Mouse (Mus musculus): Measurements from ENCODE around the gene Psg27. TPM values are rescaled to one million over a fixed set of nuclear protein-coding genes. Genes with fewer than 3 reads are reported as not detected.
"Not testable (repeated sequence)": the region's sequence is repeated elsewhere in the genome, so short reads cannot be mapped to it uniquely, and the experiment has no call there.

Psg27 gene
- not detected in 2 replicates for polyA plus RNA-seq (2016; fragmentation: Nextera tagmentation; extraction: Ambion mirVana)

- Histone ChIP-seq H3K4me2 (no peak within 1 kb of the TSS), H3K9ac (no peak within 1 kb of the TSS), H3K27me3 (replicated peaks) (no peaks in the 10 kb centered on the region), H3K27ac (no peak within 1 kb of the TSS), H3K4me1 (no peaks in the 10 kb centered on the region), H3K9me3 (replicated peaks) (no peaks in the 10 kb centered on the region), H3K4me3 (no peak within 1 kb of the TSS), H3K36me3 (no peaks in the 10 kb centered on the region)
- ATAC-seq: no peak
- 68% methylated on average over 3 of the region's 3 CpGs for WGBS (ENCODE audit: insufficient replicate concordance)
Observed at GRCm38 (mm10) chr7:18567205-18567604, at the start of gene Psg27. Psg27 (minus strand) TSS chr7:18567305.

- H3K27me3 ChIP-seq (replicated peaks); H3K4me2 ChIP-seq; H3K27ac ChIP-seq; ATAC-seq; H3K9ac ChIP-seq; H3K4me3 ChIP-seq; H3K36me3 ChIP-seq; H3K9me3 ChIP-seq (replicated peaks); H3K4me1 ChIP-seq: not testable (repeated sequence)
- WGBS (ENCODE audit: insufficient replicate concordance): 45% methylated on average over 2 of the region's 2 CpGs
Observed at GRCm38 (mm10) chr7:18616401-18616800, 49.3 kb upstream of the Psg27 start, which contains the start of gene Psg23. Psg23 (minus strand) TSS chr7:18616501.

GRCm38 (mm10) chr7:18559850-18560249 is 7.3 kb downstream of the Psg27 start:
- no peak for ATAC-seq
- no peaks in the 10 kb centered on the region for H3K27me3 ChIP-seq (replicated peaks)
- H3K27ac ChIP-seq: no peak overlapping the region
- no peaks in the 10 kb centered on the region for H3K4me1 ChIP-seq
- H3K36me3 ChIP-seq: no peaks in the 10 kb centered on the region
- H3K9me3 ChIP-seq (replicated peaks): 0 out of 2 replicates have a peak, but pooled peaks cover 4% of the 10 kb centered on the region
- no peak overlapping the region for H3K4me3 ChIP-seq
- H3K9ac ChIP-seq: no peak overlapping the region
- no peak overlapping the region for H3K4me2 ChIP-seq

GRCm38 (mm10) chr7:18555751-18556150 is 11.4 kb downstream of the Psg27 start:
- not testable (repeated sequence) for H3K4me1 ChIP-seq; H3K9me3 ChIP-seq (replicated peaks); ATAC-seq; H3K27ac ChIP-seq; H3K27me3 ChIP-seq (replicated peaks); H3K36me3 ChIP-seq; H3K9ac ChIP-seq; H3K4me3 ChIP-seq; H3K4me2 ChIP-seq
- 53% methylated on average over 3 of the region's 3 CpGs for WGBS (ENCODE audit: insufficient replicate concordance)

GRCm38 (mm10) chr7:18533420-18533819 is 33.7 kb downstream of the Psg27 start:
- WGBS (ENCODE audit: insufficient replicate concordance): 42% methylated on average over 3 of the region's 3 CpGs
- ATAC-seq: no peak

GRCm38 (mm10) chr7:18532169-18532568 is 34.9 kb downstream of the Psg27 start, which contains the start of gene Psg25:
Psg25 (minus strand) TSS chr7:18532269.
- no peak within 1 kb of the TSS for H3K27ac ChIP-seq
- no peaks in the 10 kb centered on the region for H3K36me3 ChIP-seq
- no peaks in the 10 kb centered on the region for H3K4me1 ChIP-seq
- no peak within 1 kb of the TSS for H3K4me3 ChIP-seq
- ATAC-seq: no peak
- whole genome bisulfite sequencing (ENCODE audit: insufficient replicate concordance): 65% methylated on average over 1 of the region's 1 CpGs
- H3K4me2 ChIP-seq: no peak within 1 kb of the TSS
- H3K27me3 ChIP-seq (replicated peaks): no peaks in the 10 kb centered on the region
- H3K9ac ChIP-seq: no peak within 1 kb of the TSS
- H3K9me3 ChIP-seq (replicated peaks): no peaks in the 10 kb centered on the region

More at GRCm38 (mm10) chr7:18533420-18533819, 33.7 kb downstream of the Psg27 start:
- H3K36me3 ChIP-seq: no peaks in the 10 kb centered on the region
- H3K27me3 ChIP-seq (replicated peaks): no peaks in the 10 kb centered on the region
- no peak overlapping the region for H3K9ac ChIP-seq
- H3K27ac ChIP-seq: no peak overlapping the region
- no peak overlapping the region for H3K4me2 ChIP-seq
- no peaks in the 10 kb centered on the region for H3K4me1 ChIP-seq
- no peaks in the 10 kb centered on the region for H3K9me3 ChIP-seq (replicated peaks)
- no peak overlapping the region for H3K4me3 ChIP-seq

GRCm38 (mm10) chr7:18524668-18525067 is 42.4 kb downstream of the Psg27 start:
- H3K27ac ChIP-seq: no peak overlapping the region
- H3K36me3 ChIP-seq: no peaks in the 10 kb centered on the region
- no peak overlapping the region for H3K4me2 ChIP-seq
- H3K27me3 ChIP-seq (replicated peaks): no peaks in the 10 kb centered on the region
- H3K9ac ChIP-seq: no peak overlapping the region
- H3K4me1 ChIP-seq: no peaks in the 10 kb centered on the region
- 78% methylated on average over 8 of the region's 8 CpGs for WGBS (ENCODE audit: insufficient replicate concordance)
- no peaks in the 10 kb centered on the region; the same call in 1 of the 2 replicates for H3K9me3 ChIP-seq (replicated peaks)
- no peak overlapping the region for H3K4me3 ChIP-seq
- no peak for ATAC-seq

GRCm38 (mm10) chr7:18512848-18513247 is 54.3 kb downstream of the Psg27 start:
- H3K4me3 ChIP-seq; H3K27me3 ChIP-seq (replicated peaks); ATAC-seq; H3K36me3 ChIP-seq; H3K9me3 ChIP-seq (replicated peaks); H3K27ac ChIP-seq; H3K4me2 ChIP-seq; H3K9ac ChIP-seq; H3K4me1 ChIP-seq: not testable (repeated sequence)

GRCm38 (mm10) chr7:18512417-18512816 is 54.7 kb downstream of the Psg27 start:
- H3K9ac ChIP-seq; ATAC-seq; H3K4me2 ChIP-seq; H3K4me3 ChIP-seq; H3K9me3 ChIP-seq (replicated peaks); H3K27ac ChIP-seq; H3K36me3 ChIP-seq; H3K4me1 ChIP-seq; H3K27me3 ChIP-seq (replicated peaks): not testable (repeated sequence)
- WGBS (ENCODE audit: insufficient replicate concordance): 53% methylated on average over 2 of the region's 2 CpGs

- Histone ChIP-seq H3K27me3 (replicated peaks) (no peaks in the 10 kb centered on the region), H3K4me1 (no peaks in the 10 kb centered on the region), H3K4me3 (no peak overlapping the region), H3K9me3 (replicated peaks) (no peaks in the 10 kb centered on the region), H3K27ac (no peak overlapping the region), H3K36me3 (no peaks in the 10 kb centered on the region), H3K9ac (no peak overlapping the region), H3K4me2 (no peak overlapping the region)
- WGBS (ENCODE audit: insufficient replicate concordance): 21% methylated on average over 9 of the region's 9 CpGs
- ATAC-seq: no peak
Observed at GRCm38 (mm10) chr7:18511479-18511878, 55.6 kb downstream of the Psg27 start.

Other genes starting within 250 kb of the Psg27 start
- not detected in 2 replicates for gene Psg18, start 212.3 kb downstream of the Psg27 start, polyA plus RNA-seq (2016; fragmentation: Nextera tagmentation; extraction: Ambion mirVana)
- gene Psg28, start 135.3 kb downstream of the Psg27 start, polyA plus RNA-seq (2016; fragmentation: Nextera tagmentation; extraction: Ambion mirVana): not detected in 2 replicates
- gene Psg26, start 83.1 kb downstream of the Psg27 start, polyA plus RNA-seq (2016; fragmentation: Nextera tagmentation; extraction: Ambion mirVana): not detected in 2 replicates
- not detected in 2 replicates for gene Psg25, start 35.0 kb downstream of the Psg27 start, polyA plus RNA-seq (2016; fragmentation: Nextera tagmentation; extraction: Ambion mirVana)
- gene Psg23, start 49.2 kb upstream of the Psg27 start, polyA plus RNA-seq (2016; fragmentation: Nextera tagmentation; extraction: Ambion mirVana): not detected in 2 replicates
- gene Psg21, start 89.4 kb upstream of the Psg27 start, polyA plus RNA-seq (2016; fragmentation: Nextera tagmentation; extraction: Ambion mirVana): not detected in 2 replicates
- not detected in 2 replicates for gene Psg20, start 118.9 kb upstream of the Psg27 start, polyA plus RNA-seq (2016; fragmentation: Nextera tagmentation; extraction: Ambion mirVana)
- gene Psg22, start 150.8 kb upstream of the Psg27 start, polyA plus RNA-seq (2016; fragmentation: Nextera tagmentation; extraction: Ambion mirVana): 0.06 TPM in 1 of 2 replicates, not detected in the other
- gene Psg19, start 231.2 kb upstream of the Psg27 start, polyA plus RNA-seq (2016; fragmentation: Nextera tagmentation; extraction: Ambion mirVana): not detected in 2 replicates

Measured in liver, embryonic 12.5 days (tissue).